Mouse (Mus musculus) CD4-positive, CD25-positive, alpha-beta regulatory T cell, adult 4 months (primary cell): ENCODE results near the gene Dnaic1. TPM values are rescaled to one million over a fixed set of nuclear protein-coding genes. Genes with fewer than 3 reads are reported as not detected.
"Not testable (repeated sequence)": the region's sequence is repeated elsewhere in the genome, so short reads cannot be mapped to it uniquely, and the experiment has no call there.

Experiments used
- ATAC-seq: one replicate; pipeline ENCODE4 v1.8.0; 2017
- polyA plus RNA-seq, 2 experiments: library from polyadenylated mRNA; unstranded; fragments of 100-300 nt; shearing (Covaris generic); gene quantifications; one replicate each; pipeline ENCODE4 v1.2.1; 2017

Gene Dnaic1
- polyA plus RNA-seq, 2 experiments from 2014 or later: not detected

- no peak for ATAC-seq
Observed at GRCm38 (mm10) chr4:41670836-41671235, 101.3 kb downstream of the Dnaic1 start.

GRCm38 (mm10) chr4:41671500-41671899, 101.9 kb downstream of the Dnaic1 start:
- no peak for ATAC-seq

- no peak for ATAC-seq
Observed at GRCm38 (mm10) chr4:41671963-41672480, 102.4 kb downstream of the Dnaic1 start.

- no peak for ATAC-seq
Observed at GRCm38 (mm10) chr4:41672522-41672963, 103.0 kb downstream of the Dnaic1 start.

GRCm38 (mm10) chr4:41673186-41673585, 103.6 kb downstream of the Dnaic1 start:
- ATAC-seq: no peak

- no peak for ATAC-seq
Observed at GRCm38 (mm10) chr4:41676248-41677005, 106.9 kb downstream of the Dnaic1 start.

- no peak for ATAC-seq
Observed at GRCm38 (mm10) chr4:41677006-41677629, 107.5 kb downstream of the Dnaic1 start.

GRCm38 (mm10) chr4:41678863-41679262, 109.3 kb downstream of the Dnaic1 start:
- ATAC-seq: no peak

- ATAC-seq: no peak
Observed at GRCm38 (mm10) chr4:41679291-41679690, 109.7 kb downstream of the Dnaic1 start.

- no peak for ATAC-seq
Observed at GRCm38 (mm10) chr4:41681176-41681575, 111.6 kb downstream of the Dnaic1 start.

- ATAC-seq: no peak
Observed at GRCm38 (mm10) chr4:41681947-41682346, 112.4 kb downstream of the Dnaic1 start.

- no peak for ATAC-seq
Observed at GRCm38 (mm10) chr4:41682789-41683188, 113.2 kb downstream of the Dnaic1 start.

GRCm38 (mm10) chr4:41683303-41683702, 113.7 kb downstream of the Dnaic1 start:
- not testable (repeated sequence) for ATAC-seq

- ATAC-seq: not testable (repeated sequence)
Observed at GRCm38 (mm10) chr4:41684131-41684930, 114.8 kb downstream of the Dnaic1 start.

GRCm38 (mm10) chr4:41684931-41685453, 115.4 kb downstream of the Dnaic1 start:
- not testable (repeated sequence) for ATAC-seq

GRCm38 (mm10) chr4:41685882-41686492, 116.4 kb downstream of the Dnaic1 start:
- ATAC-seq: not testable (repeated sequence)

Other genes with a start within 250 kb of the Dnaic1 start
- 10 to 100 TPM; 36.3 to 40.4 TPM for gene Ubap1, start 220.8 kb upstream of the Dnaic1 start, polyA plus RNA-seq
- gene Kif24, start 104.9 kb upstream of the Dnaic1 start, polyA plus RNA-seq: 1 to 10 TPM; 1.6 to 1.7 TPM
- 10 to 100 TPM; 16.7 to 21.5 TPM for gene Nudt2, start 104.6 kb upstream of the Dnaic1 start, polyA plus RNA-seq
- not detected for gene AI464131, start 66.7 kb upstream of the Dnaic1 start, polyA plus RNA-seq
- gene 1110017D15Rik, start 52.4 kb upstream of the Dnaic1 start, polyA plus RNA-seq: not detected
- gene Fam219a, start 237 bp upstream of the Dnaic1 start, polyA plus RNA-seq: under 1 TPM; 0.52 to 0.56 TPM
- gene Enho, start 70.5 kb downstream of the Dnaic1 start, polyA plus RNA-seq: not detected
- gene Cntfr, start 127.3 kb downstream of the Dnaic1 start, polyA plus RNA-seq: not detected
- 10 to 100 TPM in 1 of 2 experiments, 1 to 10 TPM in 1; 10.0 to 14.0 TPM for gene Il11ra1, start 130.2 kb downstream of the Dnaic1 start, polyA plus RNA-seq
- gene Rpp25l, start 143.8 kb downstream of the Dnaic1 start, polyA plus RNA-seq: 10 to 100 TPM; 57.2 to 58.2 TPM
- 10 to 100 TPM; 91.6 to 93.7 TPM for gene Dctn3, start 153.4 kb downstream of the Dnaic1 start, polyA plus RNA-seq
- gene Arid3c, start 161.4 kb downstream of the Dnaic1 start, polyA plus RNA-seq: not detected
- gene Galt, start 185.5 kb downstream of the Dnaic1 start, polyA plus RNA-seq: 100 to 1,000 TPM in 1 of 2 experiments, 10 to 100 TPM in 1; 70.1 to 104 TPM
- 10 to 100 TPM; 42.8 to 48.9 TPM for gene Sigmar1, start 186.4 kb downstream of the Dnaic1 start, polyA plus RNA-seq
- gene Ccl27a, start 204.5 kb downstream of the Dnaic1 start, polyA plus RNA-seq: 10 to 100 TPM in 1 of 2 experiments, 1 to 10 TPM in 1; 9.0 to 10.9 TPM